Mouse (Mus musculus): ENCODE data around the gene Scg3.

DNA sequence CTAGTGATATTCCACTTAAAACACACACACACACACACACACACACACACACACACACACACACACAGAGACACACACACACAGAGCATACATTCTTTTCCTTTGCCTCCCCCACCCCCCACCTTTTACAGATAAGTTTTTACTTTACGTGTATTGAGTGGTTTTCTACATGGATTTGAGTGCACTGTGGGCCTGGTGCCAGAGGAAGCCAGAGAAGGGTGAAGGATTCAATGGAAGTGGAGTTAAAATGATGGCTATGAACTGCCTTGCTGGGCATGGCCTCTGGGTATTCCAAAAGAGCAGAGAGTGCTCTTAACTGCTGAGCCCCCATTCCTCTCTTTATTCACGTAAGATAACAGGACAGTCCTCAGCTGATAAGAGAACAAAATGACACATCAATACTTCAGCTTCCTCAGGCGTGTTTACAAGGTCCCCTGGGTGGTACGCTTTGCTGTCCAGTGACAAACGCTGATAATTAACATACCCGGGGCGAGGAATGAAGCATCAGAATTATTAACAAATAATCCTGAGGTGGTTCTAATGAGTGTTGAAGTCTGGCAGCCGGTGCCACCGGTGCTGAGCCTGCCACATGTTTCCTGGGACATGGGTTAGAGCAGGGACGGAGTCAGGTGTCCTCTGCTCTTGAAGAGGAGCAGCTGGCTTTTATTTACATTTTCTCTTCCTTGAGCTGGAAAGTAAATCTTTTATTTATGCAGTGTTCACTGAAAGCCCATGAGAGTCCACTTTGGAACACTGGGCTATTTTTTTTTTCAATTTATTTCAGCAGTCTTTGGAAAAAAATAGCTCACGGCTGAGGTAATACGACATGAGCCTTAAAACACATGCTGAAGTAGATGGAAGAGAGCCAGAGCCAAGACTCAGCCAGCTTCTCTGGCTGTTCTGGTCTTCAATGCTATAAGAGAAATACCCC lies 29.6 kb downstream of the Scg3 start:
- TF ChIP-seq CTCF (IDR thresholded peaks at IDR 0.05; ENCODE audit: low read depth, low read length) (no peak), POLR2A (IDR thresholded peaks at IDR 0.05; ENCODE audit: extremely low read depth, insufficient read depth, low read length) (no peak)
